Mouse (Mus musculus) naive thymus-derived CD4-positive, alpha-beta T cell, adult 5 months (primary cell): Measurements from ENCODE around the gene Avp. TPM values are rescaled to one million over a fixed set of nuclear protein-coding genes. Genes with fewer than 3 reads are reported as not detected.

Source experiments
- polyA plus RNA-seq: library from polyadenylated mRNA; unstranded; fragments of 100-300 nt; shearing (Covaris generic); gene quantifications from one replicate; pipeline ENCODE4 v1.2.1, GENCODE M21; 2017

Gene Avp
- not detected for polyA plus RNA-seq

GRCm38 (mm10) chr2:130582552-130582951 is at the start of gene Avp:
Gene Avp, minus strand, starts transcription at chr2:130582554.

GRCm38 (mm10) chr2:130629839-130630203 is 47.5 kb upstream of the Avp start, which contains the start of the genes Fastkd5 and Ubox5:
Gene Fastkd5, minus strand, starts transcription at chr2:130630027.
Gene Ubox5, minus strand, starts transcription at chr2:130630038.

GRCm38 (mm10) chr2:130575873-130576272 is 6.5 kb downstream of the Avp start, which contains the start of gene Oxt:
Gene Oxt, plus strand, starts transcription at chr2:130576173.

GRCm38 (mm10) chr2:130563212-130564055 is 18.9 kb downstream of the Avp start, which contains the start of gene Mrps26:
Gene Mrps26, plus strand, starts transcription at chr2:130563742.

Other genes with a start within 250 kb of the Avp start
- gene Cpxm1, start 185.0 kb downstream of the Avp start, polyA plus RNA-seq: not detected
- gene Gm28372, start 177.3 kb downstream of the Avp start, polyA plus RNA-seq: not detected
- not detected for gene 1700020A23Rik, start 177.3 kb downstream of the Avp start, polyA plus RNA-seq
- gene Tmem239, start 176.1 kb downstream of the Avp start, polyA plus RNA-seq: not detected
- 306 TPM for gene Vps16, start 158.2 kb downstream of the Avp start, polyA plus RNA-seq
- gene Pced1a, start 157.9 kb downstream of the Avp start, polyA plus RNA-seq: 14.7 TPM
- gene Ptpra, start 132.3 kb downstream of the Avp start, polyA plus RNA-seq: 175 TPM
- 77.1 TPM for gene Mrps26, start 18.8 kb downstream of the Avp start, polyA plus RNA-seq
- not detected for gene Oxt, start 6.4 kb downstream of the Avp start, polyA plus RNA-seq
- 11.1 TPM for gene Fastkd5, start 47.5 kb upstream of the Avp start, polyA plus RNA-seq
- 3.5 TPM for gene Ubox5, start 47.5 kb upstream of the Avp start, polyA plus RNA-seq
- 4.3 TPM for gene Lzts3, start 60.2 kb upstream of the Avp start, polyA plus RNA-seq
- 204 TPM for gene Ddrgk1, start 82.1 kb upstream of the Avp start, polyA plus RNA-seq
- gene Itpa, start 85.1 kb upstream of the Avp start, polyA plus RNA-seq: 22.1 TPM
- gene Slc4a11, start 115.0 kb upstream of the Avp start, polyA plus RNA-seq: 0.27 TPM